ENCODE assay signal across 8 mouse cellular contexts in the genomic region with DNA sequence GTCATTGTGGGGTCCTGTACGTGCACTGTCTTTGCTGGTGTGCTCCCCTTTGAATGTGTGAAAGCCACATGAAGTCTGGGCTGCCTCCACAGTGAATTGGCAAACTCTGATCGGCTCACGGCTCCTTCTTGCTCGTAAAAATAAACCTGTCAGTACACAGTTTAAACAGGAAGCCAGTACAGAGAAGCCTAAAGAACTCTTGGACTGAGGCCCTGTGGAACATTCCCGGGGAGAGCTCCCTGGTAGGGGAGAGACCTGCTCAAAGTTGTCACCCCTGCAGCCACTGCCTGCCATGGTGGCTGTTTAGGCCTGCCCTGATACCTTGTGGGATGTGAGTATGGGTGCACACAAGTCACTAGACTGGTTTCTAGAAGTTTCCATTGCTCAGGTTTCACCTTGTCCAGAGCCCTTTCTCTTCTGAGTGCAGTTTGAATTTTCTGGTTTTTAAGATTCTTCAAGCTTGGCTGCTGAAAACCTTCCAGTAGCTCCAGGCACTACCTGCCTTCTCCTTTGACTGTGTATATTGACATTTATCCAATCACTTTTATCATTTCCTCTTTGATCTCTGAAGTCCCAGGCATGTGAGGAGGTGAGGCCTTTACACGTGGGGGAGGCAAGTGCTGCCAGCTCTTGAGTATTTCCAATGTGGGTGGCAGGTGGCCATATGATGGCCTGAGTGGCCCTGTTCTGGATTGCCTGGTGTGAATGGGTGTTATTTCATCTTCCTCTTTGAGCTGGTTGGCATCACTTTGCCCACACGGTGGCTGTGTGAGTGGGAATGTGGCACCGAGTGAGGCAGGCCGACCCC. TPM values are rescaled to one million over a fixed set of nuclear protein-coding genes. Genes with fewer than 3 reads are reported as not detected.
A peak's percentile ranks its signal among the peaks of the same experiment; 100 is the strongest.
DNase-seq lines count a peak whose midpoint lies in the region; ATAC-seq and TF ChIP-seq lines count a peak whose summit lies in the region.

No protein-coding gene starts in this region.

- no peaks in the 10 kb centered on the region for H3K9me3 ChIP-seq in lung, postnatal 0 days (ENCODE audit: low read length)
- no peaks in the 10 kb centered on the region for H3K9me3 ChIP-seq in forebrain, embryonic 16.5 days (ENCODE audit: control insufficient read depth, low read length)
- no peaks in the 10 kb centered on the region for H3K9me3 ChIP-seq in midbrain, embryonic 15.5 days

- H3K36me3 ChIP-seq in lung, postnatal 0 days (ENCODE audit: insufficient read depth, low read length) = no peaks in the 10 kb centered on the region
- H3K36me3 ChIP-seq in forebrain, embryonic 16.5 days (ENCODE audit: control insufficient read depth, insufficient read depth) = no peaks in the 10 kb centered on the region
- no peaks in the 10 kb centered on the region for H3K36me3 ChIP-seq in midbrain, embryonic 15.5 days (replicated peaks)

- H3K4me3 ChIP-seq in bone marrow, adult 2 months (replicated peaks; ENCODE audit: control insufficient read depth, low read depth, low read length) = no peak overlapping the region
- no peak overlapping the region for H3K4me3 ChIP-seq in lung, postnatal 0 days (ENCODE audit: low read depth, low read length)
- no peak overlapping the region for H3K4me3 ChIP-seq in forebrain, embryonic 16.5 days (replicated peaks; ENCODE audit: low read length)
- H3K4me3 ChIP-seq in midbrain, embryonic 15.5 days = no peak overlapping the region

- ATAC-seq in inflammation-experienced regulatory T-cells, adult 6 months = peak; percentile 34
- ATAC-seq in lung, postnatal 0 days = 0 out of 2 replicates have a peak, but pooled peaks have one; percentile 7
- ATAC-seq in forebrain, embryonic 16.5 days = no peak
- no peak for ATAC-seq in midbrain, embryonic 15.5 days (replicated peaks)

- no peaks in the 10 kb centered on the region for H3K27me3 ChIP-seq in lung, postnatal 0 days (replicated peaks; ENCODE audit: insufficient read depth, low read length)
- H3K27me3 ChIP-seq in forebrain, embryonic 16.5 days (replicated peaks; ENCODE audit: control insufficient read depth, insufficient read depth, low read length) = no peaks in the 10 kb centered on the region
- no peaks in the 10 kb centered on the region for H3K27me3 ChIP-seq in midbrain, embryonic 15.5 days (replicated peaks)

- DNase-seq in left cerebral cortex, postnatal 14 days (ENCODE audit: low spot score in 2 of 2) = peak; percentile 34 to 39
- DNase-seq in left cerebral cortex, adult 8-10 months (ENCODE audit: low spot score in 2 of 2) = no peak
- DNase-seq in lung, postnatal 0 days (ENCODE audit: low spot score) = no peak
- no peak for DNase-seq in B cell, adult 2 months

- intact Hi-C loops in left cerebral cortex, postnatal 14 days (cut with DNase I) = no loop called here

- H3K27ac ChIP-seq in bone marrow, adult 2 months (ENCODE audit: control insufficient read depth, insufficient read depth, low read depth, low read length, poor library complexity) = peak overlapping the region; percentile 64
- peak overlapping the region; percentile 79 for H3K27ac ChIP-seq in lung, postnatal 0 days (ENCODE audit: low read length)
- no peak overlapping the region for H3K27ac ChIP-seq in forebrain, embryonic 16.5 days (ENCODE audit: low read length)
- H3K27ac ChIP-seq in midbrain, embryonic 15.5 days = no peak overlapping the region

- no peak for TF ChIP-seq POLR2A in bone marrow, adult 2 months (IDR thresholded peaks at IDR 0.05; ENCODE audit: borderline replicate concordance, control insufficient read depth, low read depth, low read length)

- H3K9ac ChIP-seq in lung, postnatal 0 days (replicated peaks; ENCODE audit: low read depth) = no peak overlapping the region; the same call in 1 of the 2 replicates
- no peak overlapping the region for H3K9ac ChIP-seq in forebrain, embryonic 16.5 days (replicated peaks; ENCODE audit: low read depth, low read length)
- H3K9ac ChIP-seq in midbrain, embryonic 15.5 days = no peak overlapping the region

- H3K4me1 ChIP-seq in bone marrow, adult 2 months (ENCODE audit: control insufficient read depth, insufficient read depth, low read length) = peaks cover 19% of the 10 kb centered on the region
- H3K4me1 ChIP-seq in lung, postnatal 0 days (ENCODE audit: insufficient read depth, low read depth, low read length) = peaks cover 55% of the 10 kb centered on the region
- peaks cover 11% of the 10 kb centered on the region for H3K4me1 ChIP-seq in forebrain, embryonic 16.5 days (replicated peaks; ENCODE audit: control insufficient read depth, insufficient read depth, low read length)
- H3K4me1 ChIP-seq in midbrain, embryonic 15.5 days = peaks cover 44% of the 10 kb centered on the region

- 32% methylated on average over 9 of the region's 9 CpGs for WGBS in bone marrow, adult 2 months
- WGBS in lung, postnatal 0 days = 30% methylated on average over 9 of the region's 9 CpGs
- 63% methylated on average over 9 of the region's 9 CpGs for WGBS in forebrain, embryonic 16.5 days
- 77% methylated on average over 9 of the region's 9 CpGs for WGBS in midbrain, embryonic 15.5 days

- no peak for TF ChIP-seq EP300 in lung, postnatal 0 days (IDR thresholded peaks at IDR 0.05)

- H3K4me2 ChIP-seq in lung, postnatal 0 days (replicated peaks; ENCODE audit: low read depth, low read length) = peak overlapping the region; percentile 6; the same call in 1 of the 2 replicates
- no peak overlapping the region for H3K4me2 ChIP-seq in forebrain, embryonic 16.5 days (ENCODE audit: low read length)
- no peak overlapping the region for H3K4me2 ChIP-seq in midbrain, embryonic 15.5 days

- TF ChIP-seq CTCF in bone marrow, adult 2 months (IDR thresholded peaks at IDR 0.05; ENCODE audit: control insufficient read depth, insufficient read depth, low read length) = no peak
- TF ChIP-seq CTCF in lung, postnatal 0 days (IDR thresholded peaks at IDR 0.05) = no peak

RNA-seq across cellular contexts. Expression of a gene that starts 8.4 kb away (rescaled TPM):
- total RNA-seq in left cerebral cortex, postnatal 14 days (2021) = 10 to 100 TPM; 74.4 to 76.2 TPM
- total RNA-seq in left cerebral cortex, adult 8-10 months (2022) = 10 to 100 TPM; 77.9 to 92.4 (median 82.4) TPM
- 27.1 and 67.5 TPM in 2 replicates for polyA plus RNA-seq in bone marrow, adult 2 months (2011; ENCODE audit: insufficient read depth, insufficient read length, low replicate concordance, missing spikeins)
- 10 to 100 TPM; 26.4 to 38.4 (median 36.7) TPM for polyA plus RNA-seq in inflammation-experienced regulatory T-cells, adult 6 months (2017; shearing (Covaris generic))
- 88.6 and 89.5 TPM in 2 replicates for polyA plus RNA-seq in lung, postnatal 0 days (2015; fragmentation: Nextera tagmentation; extraction: Ambion mirVana)
- polyA plus RNA-seq in forebrain, embryonic 16.5 days (2015; fragmentation: Nextera tagmentation; extraction: Ambion mirVana) = 56.9 and 58.1 TPM in 2 replicates
- 62.5 and 63.5 TPM in 2 replicates for polyA plus RNA-seq in midbrain, embryonic 15.5 days (2015; fragmentation: Nextera tagmentation; extraction: Ambion mirVana)

RNA-seq across cellular contexts. Expression of a gene that starts 24.6 kb away (rescaled TPM):
- total RNA-seq in left cerebral cortex, postnatal 14 days (2021) = 1 to 10 TPM; 3.7 to 3.8 TPM
- total RNA-seq in left cerebral cortex, adult 8-10 months (2022) = 1 to 10 TPM; 3.1 to 7.5 (median 3.6) TPM
- 3.4 and 9.6 TPM in 2 replicates for polyA plus RNA-seq in bone marrow, adult 2 months (2011; ENCODE audit: insufficient read depth, insufficient read length, low replicate concordance, missing spikeins)
- polyA plus RNA-seq in inflammation-experienced regulatory T-cells, adult 6 months (2017; shearing (Covaris generic)) = 10 to 100 TPM; 21.7 to 47.4 (median 28.6) TPM
- 27.5 and 57.0 TPM in 2 replicates for polyA plus RNA-seq in lung, postnatal 0 days (2015; fragmentation: Nextera tagmentation; extraction: Ambion mirVana)
- 11.7 and 13.7 TPM in 2 replicates for polyA plus RNA-seq in forebrain, embryonic 16.5 days (2015; fragmentation: Nextera tagmentation; extraction: Ambion mirVana)
- polyA plus RNA-seq in midbrain, embryonic 15.5 days (2015; fragmentation: Nextera tagmentation; extraction: Ambion mirVana) = 8.7 and 8.9 TPM in 2 replicates

Comparison
In these comparisons a context has a peak if more than half of its experiments do, and no peak if none do; other contexts are left out.
1. DNase-seq: peak in left cerebral cortex, postnatal 14 days (2 of 2); none in left cerebral cortex, adult 8-10 months (0 of 2), lung, postnatal 0 days (single experiment) and B cell, adult 2 months (0 of 2).
2. H3K27ac ChIP-seq: peak in bone marrow, adult 2 months (single experiment) and lung, postnatal 0 days (single experiment); none in forebrain, embryonic 16.5 days (single experiment) and midbrain, embryonic 15.5 days (single experiment).
3. ATAC-seq: peak in inflammation-experienced regulatory T-cells, adult 6 months (single experiment) and lung, postnatal 0 days (single experiment); none in forebrain, embryonic 16.5 days (single experiment) and midbrain, embryonic 15.5 days (single experiment).